Mouse (Mus musculus) liver, embryonic 11.5 days (tissue): Measurements from ENCODE around the gene Chd1l. TPM values are rescaled to one million over a fixed set of nuclear protein-coding genes. Genes with fewer than 3 reads are reported as not detected.

Experiments used
- ATAC-seq: fragments of 200-750 bp; cut with Nextera tagmentation; replicated peaks from 2 replicates; pipeline ENCODE4 v1.8.0; 2017; ENCODE audit warnings: moderate number of reproducible peaks, mild to moderate bottlenecking, moderate TSS enrichment, moderate library complexity; ENCODE audit not compliant: low FRiP score
- DNase-seq: peaks from one replicate; pipeline ENCODE4 v3.0.0-alpha.2; 2017; ENCODE audit warnings: low spot score
- H3K27ac ChIP-seq: fragments of 300-500 bp; sonication (generic); 2 replicates; pipeline ENCODE4 v1.5.1; 2014; ENCODE audit warnings: mild to moderate bottlenecking, low read depth, low read length, control low read depth
- H3K27me3 ChIP-seq: fragments of 300-500 bp; sonication (generic); replicated peaks from 2 replicates; pipeline ENCODE4 v1.6.1; 2014; ENCODE audit warnings: low read length, mixed read lengths; ENCODE audit not compliant: control insufficient read depth, insufficient read depth
- H3K36me3 ChIP-seq: fragments of 300-500 bp; sonication (generic); 2 replicates; pipeline ENCODE4 v1.6.1; 2014; ENCODE audit warnings: mild to moderate bottlenecking, low read length, moderate library complexity, mixed read lengths; ENCODE audit not compliant: control insufficient read depth, insufficient read depth
- H3K4me1 ChIP-seq: fragments of 300-500 bp; sonication (generic); replicated peaks from 2 replicates; pipeline ENCODE4 v1.6.1; 2014; ENCODE audit warnings: low read length, mixed read lengths; ENCODE audit not compliant: control insufficient read depth, insufficient read depth
- H3K4me2 ChIP-seq: fragments of 300-500 bp; sonication (generic); 2 replicates; pipeline ENCODE4 v1.6.1; 2014; ENCODE audit warnings: mild to moderate bottlenecking, control low read depth, moderate library complexity
- H3K4me3 ChIP-seq: fragments of 300-500 bp; sonication (generic); 2 replicates; pipeline ENCODE4 v1.5.1; 2014; ENCODE audit warnings: low read depth, low read length, control low read depth
- H3K9ac ChIP-seq: fragments of 300-500 bp; sonication (generic); 2 replicates; pipeline ENCODE4 v1.6.1; 2014; ENCODE audit warnings: low read depth, low read length, control low read depth
- H3K9me3 ChIP-seq: fragments of 300-500 bp; sonication (generic); 2 replicates; pipeline ENCODE4 v1.6.1; 2016; ENCODE audit warnings: low read length, inconsistent platforms, mixed read lengths; ENCODE audit not compliant: control insufficient read depth
- WGBS: fragments of 180-500 bp; shearing (Covaris S2); extraction: QIAGEN DNeasy Blood & Tissue Kit; methylation state at CpG from one replicate; pipeline ENCODE4 v1.1.7; 2014; 5-methylcytosine and 5-hydroxymethylcytosine counted together
- polyA plus RNA-seq: library from polyadenylated mRNA; unstranded; fragments of >200 nt; fragmentation: Nextera tagmentation; extraction: Ambion mirVana; gene quantifications from 2 replicates; pipeline ENCODE4 v1.2.1, GENCODE M21; 2014

Gene Chd1l
- polyA plus RNA-seq, 1 experiment from 2014 or later, result 26.8 TPM

DNA sequence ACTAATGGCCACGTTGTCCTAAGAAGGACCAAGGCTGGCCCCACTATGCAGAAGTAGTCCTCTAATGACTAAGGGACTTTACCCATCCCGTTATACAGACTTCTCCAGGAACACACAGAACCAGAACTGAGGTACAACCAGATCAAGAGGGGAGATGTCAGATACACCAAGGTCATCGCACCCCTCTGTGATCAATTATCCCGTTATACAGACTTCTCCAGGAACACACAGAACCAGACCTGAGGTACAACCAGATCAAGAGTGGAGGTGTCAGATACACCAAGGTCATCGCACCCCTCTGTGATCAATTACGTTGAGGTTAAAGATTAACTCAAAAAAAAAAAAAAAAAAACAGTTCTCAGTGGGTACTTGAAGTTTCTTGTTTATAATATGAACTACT lies 1.0 kb upstream of the Chd1l start:
- Histone ChIP-seq H3K9ac (no peak overlapping the region), H3K4me2 (no peak overlapping the region), H3K27ac (no peak overlapping the region), H3K4me1 (peaks cover 9% of the 10 kb centered on the region), H3K4me3 (no peak overlapping the region), H3K27me3 (no peaks in the 10 kb centered on the region), H3K36me3 (no peaks in the 10 kb centered on the region), H3K9me3 (no peaks in the 10 kb centered on the region)
- ATAC-seq, result no peak
- WGBS, result 79% methylated on average over 6 of the region's 6 CpGs
- DNase-seq, result no peak

DNA sequence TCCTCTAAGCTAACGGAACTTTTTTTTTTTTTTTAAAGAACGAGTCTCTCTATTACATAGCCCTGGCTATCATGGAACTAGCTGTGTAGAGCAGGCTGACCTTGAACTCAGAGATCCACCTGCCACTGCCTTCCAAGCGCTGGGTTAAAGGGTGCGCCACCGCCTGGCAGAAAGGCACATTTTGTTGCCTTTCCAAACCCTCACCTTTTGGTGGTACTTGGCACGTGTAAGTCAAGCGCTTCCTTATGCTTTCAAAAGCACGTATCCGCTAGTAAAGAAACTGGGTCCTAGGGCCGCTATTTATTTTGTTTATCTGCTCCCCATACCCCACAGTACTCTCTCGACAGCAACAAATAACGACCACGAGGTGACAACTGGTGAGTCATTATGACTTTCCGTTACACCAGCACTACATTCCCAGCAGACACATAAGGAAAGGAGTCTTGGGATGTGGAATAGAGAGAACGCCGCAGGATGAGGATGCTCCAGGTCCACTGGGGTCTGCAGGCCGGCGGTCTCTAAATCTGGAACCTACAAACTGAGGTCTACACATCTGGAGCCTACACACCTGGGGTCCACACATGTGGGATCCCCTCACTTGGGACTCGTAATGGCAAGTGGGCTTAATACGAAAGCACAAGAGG lies 680 bp downstream of the Chd1l start:
- peak overlapping the region; percentile 71 for H3K4me2 ChIP-seq
- no peaks in the 10 kb centered on the region for H3K27me3 ChIP-seq
- H3K9ac ChIP-seq, result peak overlapping the region; percentile 83
- peak overlapping the region; percentile 70 for H3K4me3 ChIP-seq
- H3K4me1 ChIP-seq, result peaks cover 9% of the 10 kb centered on the region
- no peaks in the 10 kb centered on the region for H3K36me3 ChIP-seq
- H3K27ac ChIP-seq, result peak overlapping the region; percentile 78
- no peak for DNase-seq
- no peaks in the 10 kb centered on the region for H3K9me3 ChIP-seq
- ATAC-seq, result peak; percentile 53
- WGBS, result 3% methylated on average over 20 of the region's 20 CpGs

DNA sequence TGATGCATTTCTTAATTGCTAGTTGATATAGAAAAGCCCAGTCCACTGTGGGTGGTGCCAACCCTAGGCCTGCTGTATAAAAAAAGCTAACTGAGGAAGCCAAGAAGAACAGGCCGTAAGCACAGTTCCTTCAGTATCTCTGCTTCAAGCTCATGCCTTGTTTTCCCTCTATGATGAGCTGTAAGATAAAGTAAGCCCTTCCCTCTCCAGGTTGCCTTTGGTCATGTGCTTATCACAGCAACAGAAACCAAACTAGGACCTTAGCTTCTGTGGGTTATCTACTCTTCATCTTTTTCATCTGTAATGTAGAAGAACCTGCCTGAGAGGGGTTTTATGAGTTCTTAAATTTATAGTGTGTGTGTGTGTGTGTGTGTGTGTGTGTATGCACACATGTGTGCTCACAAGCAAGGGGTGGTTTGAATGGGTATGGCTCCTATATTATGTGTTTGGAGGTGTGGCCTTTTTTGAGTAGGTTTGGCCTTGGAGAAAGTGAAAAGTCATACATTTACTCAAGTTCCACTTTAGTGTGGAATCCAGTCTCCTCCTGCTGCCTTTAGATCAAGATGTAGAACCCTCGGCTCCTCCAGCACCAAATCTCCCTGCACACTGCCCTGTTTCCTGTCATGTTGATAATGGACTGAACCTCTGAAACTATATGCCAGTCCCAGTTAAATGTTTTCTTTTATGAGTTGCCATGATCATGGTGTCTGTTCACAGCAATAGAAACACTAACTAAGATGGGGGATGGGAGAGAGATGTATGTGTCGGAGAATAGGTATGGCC lies 9.8 kb downstream of the Chd1l start:
- ATAC-seq (no peak), DNase-seq (no peak)
- 76% methylated on average over 3 of the region's 3 CpGs for whole genome bisulfite sequencing
- Histone ChIP-seq H3K9me3 (no peaks in the 10 kb centered on the region), H3K4me1 (no peaks in the 10 kb centered on the region), H3K27me3 (no peaks in the 10 kb centered on the region), H3K4me2 (no peak overlapping the region), H3K9ac (no peak overlapping the region), H3K36me3 (peaks cover 9% of the 10 kb centered on the region; the same call in 1 of the 2 replicates), H3K4me3 (no peak overlapping the region), H3K27ac (no peak overlapping the region)

DNA sequence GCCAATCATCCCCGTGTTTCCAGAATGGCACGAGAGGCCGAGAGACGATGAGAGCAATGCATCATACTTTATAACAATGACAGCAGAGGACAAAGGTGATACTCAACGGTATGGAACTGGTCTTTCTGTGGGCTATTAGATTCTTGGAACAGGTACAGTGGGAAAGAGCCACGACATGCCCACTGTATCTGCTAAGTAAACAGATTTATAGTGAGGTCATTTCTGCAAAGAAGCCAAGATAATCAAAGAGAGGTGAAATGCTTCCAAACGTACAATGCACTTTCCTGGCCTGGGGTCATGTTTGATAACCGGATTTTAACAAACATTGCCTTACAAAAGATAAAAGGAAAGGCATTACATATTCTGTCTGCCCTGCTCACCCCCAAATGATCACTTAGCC lies 13.2 kb downstream of the Chd1l start:
- no peak for DNase-seq
- Histone ChIP-seq H3K36me3 (peaks cover 2% of the 10 kb centered on the region; the same call in 1 of the 2 replicates), H3K4me3 (no peak overlapping the region), H3K9me3 (no peaks in the 10 kb centered on the region), H3K27ac (no peak overlapping the region), H3K4me1 (no peaks in the 10 kb centered on the region), H3K27me3 (no peaks in the 10 kb centered on the region), H3K4me2 (no peak overlapping the region), H3K9ac (no peak overlapping the region)
- WGBS, result 77% methylated on average over 8 of the region's 8 CpGs
- no peak for ATAC-seq

GRCm38 (mm10) chr3:97595066-97595465 lies 14.9 kb downstream of the Chd1l start:
- H3K36me3 ChIP-seq, result peaks cover 4% of the 10 kb centered on the region; the same call in 1 of the 2 replicates
- no peaks in the 10 kb centered on the region for H3K9me3 ChIP-seq
- no peaks in the 10 kb centered on the region for H3K4me1 ChIP-seq
- no peak overlapping the region for H3K4me3 ChIP-seq
- no peak overlapping the region for H3K9ac ChIP-seq
- no peak overlapping the region for H3K4me2 ChIP-seq
- no peaks in the 10 kb centered on the region for H3K27me3 ChIP-seq
- ATAC-seq, result no peak
- 82% methylated on average over 6 of the region's 6 CpGs for WGBS
- no peak for DNase-seq
- H3K27ac ChIP-seq, result no peak overlapping the region

- 80% methylated on average over 13 of the region's 13 CpGs for WGBS
These were observed 15.9 kb downstream of the Chd1l start for GRCm38 (mm10) chr3:97594140-97594539.

DNA sequence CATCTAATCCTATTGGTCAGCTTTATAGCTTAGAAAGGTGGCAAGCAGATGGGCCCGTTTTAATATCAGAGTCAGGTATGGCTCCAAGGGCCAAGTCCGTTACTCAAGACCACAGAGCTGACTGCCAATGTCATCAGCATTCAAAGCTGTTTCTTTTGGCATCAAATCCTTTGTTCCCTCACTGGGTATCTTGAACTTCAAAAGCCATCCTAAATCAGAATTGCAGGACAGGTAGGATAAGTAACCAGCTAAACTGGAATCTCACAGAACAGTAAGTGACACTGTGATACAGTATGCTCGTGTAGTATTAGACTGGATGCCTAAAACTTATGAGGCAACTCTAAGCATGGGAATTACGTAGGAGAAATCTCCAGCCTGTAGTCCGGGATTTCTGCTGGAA lies 16.9 kb downstream of the Chd1l start:
- Histone ChIP-seq H3K4me3 (no peak overlapping the region), H3K27ac (no peak overlapping the region), H3K4me1 (no peaks in the 10 kb centered on the region), H3K27me3 (no peaks in the 10 kb centered on the region), H3K9ac (no peak overlapping the region), H3K36me3 (peaks cover 8% of the 10 kb centered on the region; the same call in 1 of the 2 replicates), H3K4me2 (no peak overlapping the region), H3K9me3 (no peaks in the 10 kb centered on the region)
- WGBS, result 89% methylated on average over 5 of the region's 5 CpGs
- DNase-seq (no peak), ATAC-seq (no peak)

More at GRCm38 (mm10) chr3:97594140-97594539, 15.9 kb downstream of the Chd1l start:
- Histone ChIP-seq H3K27ac (no peak overlapping the region), H3K36me3 (peaks cover 8% of the 10 kb centered on the region; the same call in 1 of the 2 replicates), H3K4me3 (no peak overlapping the region), H3K27me3 (no peaks in the 10 kb centered on the region), H3K4me1 (no peaks in the 10 kb centered on the region), H3K9me3 (no peaks in the 10 kb centered on the region), H3K4me2 (no peak overlapping the region), H3K9ac (no peak overlapping the region)
- ATAC-seq, result no peak
- DNase-seq, result no peak

DNA sequence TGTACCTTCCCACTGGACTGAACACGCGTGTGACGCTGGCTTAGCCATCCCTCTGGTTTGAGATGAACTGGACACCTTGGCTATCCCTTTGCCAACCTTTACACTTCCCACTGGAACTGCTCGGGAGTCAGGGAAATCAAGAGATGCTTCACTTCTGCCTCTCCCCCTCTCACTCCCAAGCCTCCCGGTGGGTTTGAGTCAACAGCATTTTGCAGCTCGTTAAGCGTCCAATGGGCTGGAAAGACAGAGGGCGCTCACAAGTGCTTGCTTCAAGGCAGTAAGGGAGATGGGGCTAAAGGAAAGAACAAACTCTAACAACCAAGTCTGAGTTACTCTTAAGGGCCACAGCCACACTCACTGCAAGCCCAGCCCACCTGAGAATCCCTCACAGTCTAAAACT lies 19.3 kb downstream of the Chd1l start:
- H3K36me3 ChIP-seq, result peaks cover 11% of the 10 kb centered on the region; the same call in 1 of the 2 replicates

More for the DNA sequence above, 19.3 kb downstream of the Chd1l start:
- Histone ChIP-seq H3K9me3 (no peaks in the 10 kb centered on the region), H3K4me2 (no peak overlapping the region), H3K27me3 (no peaks in the 10 kb centered on the region), H3K27ac (no peak overlapping the region), H3K9ac (no peak overlapping the region), H3K4me3 (no peak overlapping the region), H3K4me1 (no peaks in the 10 kb centered on the region)
- WGBS, result 83% methylated on average over 8 of the region's 8 CpGs
- DNase-seq (no peak), ATAC-seq (no peak)
